In genomic region chr17:65906313-65906894, GRCm38 (mm10) we compare ENCODE assay signal across 8 mouse cellular contexts. TPM values are rescaled to one million over a fixed set of nuclear protein-coding genes. Genes with fewer than 3 reads are reported as not detected.
DNase-seq lines count a peak whose midpoint lies in the region; ATAC-seq and TF ChIP-seq lines count a peak whose summit lies in the region.
"Had no signal": no experiment of that assay in that cellular context is flagged by ENCODE, and none has a peak within 500 bp of the region (broad histone marks: within the 10 kb centered on the region; RNA-seq: fewer than 3 reads in every experiment).

No protein-coding gene starts in this region.

- H3K27me3 ChIP-seq in embryonic facial prominence, embryonic 14.5 days (replicated peaks; ENCODE audit: control insufficient read depth, insufficient read depth, low read length), result no peaks in the 10 kb centered on the region
- no peaks in the 10 kb centered on the region for H3K27me3 ChIP-seq in limb, embryonic 12.5 days
- H3K27me3 ChIP-seq in stomach, embryonic 16.5 days (ENCODE audit: control insufficient read depth, insufficient read depth, low read length), result no peaks in the 10 kb centered on the region
- H3K27me3 ChIP-seq in forebrain, embryonic 14.5 days (replicated peaks; ENCODE audit: control insufficient read depth, insufficient read depth, low read length), result no peaks in the 10 kb centered on the region

- peaks cover 3% of the 10 kb centered on the region; the same call in 1 of the 2 replicates for H3K4me1 ChIP-seq in lung, adult 2 months (ENCODE audit: control insufficient read depth, insufficient read depth, low read length)
- peaks cover 13% of the 10 kb centered on the region for H3K4me1 ChIP-seq in embryonic facial prominence, embryonic 14.5 days (ENCODE audit: control insufficient read depth, insufficient read depth, low read length)
- peaks cover 11% of the 10 kb centered on the region for H3K4me1 ChIP-seq in limb, embryonic 12.5 days (replicated peaks)
- peaks cover 20% of the 10 kb centered on the region for H3K4me1 ChIP-seq in stomach, embryonic 16.5 days (ENCODE audit: control insufficient read depth, insufficient read depth, low read length)
- H3K4me1 ChIP-seq in forebrain, embryonic 14.5 days (ENCODE audit: control insufficient read depth, insufficient read depth, low read length), result no peaks in the 10 kb centered on the region

- H3K27ac ChIP-seq in embryonic facial prominence, embryonic 14.5 days (replicated peaks; ENCODE audit: low read depth, low read length), result peak overlapping the region; percentile 73
- H3K27ac ChIP-seq in limb, embryonic 12.5 days, result no peak overlapping the region
- H3K27ac ChIP-seq in stomach, embryonic 16.5 days (ENCODE audit: low read length), result peak overlapping the region; percentile 91
- H3K27ac ChIP-seq in forebrain, embryonic 14.5 days (ENCODE audit: low read depth, low read length), result no peak overlapping the region; the same call in 1 of the 2 replicates
- no peak overlapping the region for H3K27ac ChIP-seq in left cerebral cortex, adult 2 months

- no peak overlapping the region for H3K9ac ChIP-seq in embryonic facial prominence, embryonic 14.5 days (ENCODE audit: low read depth, low read length)
- 0 out of 2 replicates have a peak overlapping the region, but pooled peaks have one; percentile 12 for H3K9ac ChIP-seq in limb, embryonic 12.5 days (replicated peaks)
- peak overlapping the region; percentile 57 for H3K9ac ChIP-seq in stomach, embryonic 16.5 days (ENCODE audit: low read length)
- no peak overlapping the region for H3K9ac ChIP-seq in forebrain, embryonic 14.5 days (ENCODE audit: low read length)

- 14% methylated on average over 11 of the region's 12 CpGs for WGBS in lung, adult 2 months
- WGBS in embryonic facial prominence, embryonic 14.5 days, result 37% methylated on average over 12 of the region's 12 CpGs
- 34% methylated on average over 11 of the region's 12 CpGs for WGBS in limb, embryonic 12.5 days
- WGBS in stomach, embryonic 16.5 days, result 26% methylated on average over 11 of the region's 12 CpGs
- WGBS in forebrain, embryonic 14.5 days, result 52% methylated on average over 11 of the region's 12 CpGs

- peaks cover 7% of the 10 kb centered on the region; the same call in 1 of the 2 replicates for H3K9me3 ChIP-seq in embryonic facial prominence, embryonic 14.5 days (ENCODE audit: control insufficient read depth, low read length)
- peaks cover 7% of the 10 kb centered on the region; the same call in 1 of the 2 replicates for H3K9me3 ChIP-seq in limb, embryonic 12.5 days
- H3K9me3 ChIP-seq in stomach, embryonic 16.5 days (replicated peaks; ENCODE audit: control insufficient read depth, low read length), result peaks cover 6% of the 10 kb centered on the region; the same call in 1 of the 2 replicates
- peaks cover 3% of the 10 kb centered on the region; the same call in 1 of the 2 replicates for H3K9me3 ChIP-seq in forebrain, embryonic 14.5 days (replicated peaks; ENCODE audit: control insufficient read depth, low read length)

- TF ChIP-seq POLR2A in lung, adult 2 months (IDR thresholded peaks at IDR 0.05; ENCODE audit: borderline replicate concordance, extremely low read depth, low read depth, low read length), result no peak

- peak overlapping the region; percentile 1 for H3K4me3 ChIP-seq in lung, adult 2 months (replicated peaks; ENCODE audit: extremely low read depth, low read depth, low read length)
- H3K4me3 ChIP-seq in embryonic facial prominence, embryonic 14.5 days (ENCODE audit: low read depth, low read length), result no peak overlapping the region
- no peak overlapping the region for H3K4me3 ChIP-seq in limb, embryonic 12.5 days (replicated peaks)
- H3K4me3 ChIP-seq in stomach, embryonic 16.5 days (replicated peaks; ENCODE audit: low read length), result peak overlapping the region; percentile 11; the same call in 1 of the 2 replicates
- no peak overlapping the region for H3K4me3 ChIP-seq in forebrain, embryonic 14.5 days (ENCODE audit: low read depth, low read length)
- H3K4me3 ChIP-seq in left cerebral cortex, adult 2 months, result no peak overlapping the region

- no peaks in the 10 kb centered on the region for H3K36me3 ChIP-seq in embryonic facial prominence, embryonic 14.5 days (ENCODE audit: control insufficient read depth, insufficient read depth, low read length)
- no peaks in the 10 kb centered on the region for H3K36me3 ChIP-seq in limb, embryonic 12.5 days
- no peaks in the 10 kb centered on the region for H3K36me3 ChIP-seq in stomach, embryonic 16.5 days (ENCODE audit: control insufficient read depth, insufficient read depth, low read length)
- H3K36me3 ChIP-seq in forebrain, embryonic 14.5 days (ENCODE audit: control insufficient read depth, insufficient read depth, low read length), result no peaks in the 10 kb centered on the region

- no peak for ATAC-seq in embryonic facial prominence, embryonic 14.5 days (ENCODE audit: low read depth)
- ATAC-seq in limb, embryonic 12.5 days (ENCODE audit: insufficient number of reproducible peaks, insufficient read depth, low FRiP score, low TSS enrichment, low read depth), result no peak
- ATAC-seq in stomach, embryonic 16.5 days (ENCODE audit: insufficient read depth, low FRiP score), result peak; percentile 35; the same call in 1 of the 2 replicates
- ATAC-seq in forebrain, embryonic 14.5 days, result no peak
- ATAC-seq: forebrain, embryonic 16.5 days had no signal

- H3K4me2 ChIP-seq in embryonic facial prominence, embryonic 14.5 days (ENCODE audit: low read depth, low read length), result peak overlapping the region; percentile 30; the same call in 1 of the 2 replicates
- peak overlapping the region; percentile 15; the same call in 1 of the 2 replicates for H3K4me2 ChIP-seq in limb, embryonic 12.5 days
- H3K4me2 ChIP-seq in stomach, embryonic 16.5 days (ENCODE audit: low read depth, low read length), result peak overlapping the region; percentile 43
- no peak overlapping the region for H3K4me2 ChIP-seq in forebrain, embryonic 14.5 days (ENCODE audit: low read length)

- intact Hi-C loops in left cerebral cortex, adult 2 months (cut with DNase I), result no loop called here

- peak; percentile 31 for DNase-seq in lung, adult 2 months
- no peak for DNase-seq in lung, postnatal 36 days
- no peak for DNase-seq in embryonic facial prominence, embryonic 14.5 days (ENCODE audit: low spot score)
- no peak for DNase-seq in forebrain, embryonic 14.5 days (ENCODE audit: low spot score)
- DNase-seq in left cerebral cortex, adult 2 months (ENCODE audit: extremely low spot score in 1 of 2, low spot score in 2 of 2), result no peak

- TF ChIP-seq CTCF in lung, adult 2 months (IDR thresholded peaks at IDR 0.05; ENCODE audit: insufficient read depth, low read length), result no peak
- TF ChIP-seq CTCF in left cerebral cortex, adult 2 months (IDR thresholded peaks at IDR 0.05), result no peak

RNA-seq across cellular contexts. Expression of gene Ralbp1, which starts 20.8 kb away (rescaled TPM):
- 55.1 and 60.5 TPM in 2 replicates for polyA plus RNA-seq in lung, adult 2 months (2012; rRNA removed)
- polyA plus RNA-seq in embryonic facial prominence, embryonic 14.5 days (2014; fragmentation: Nextera tagmentation; extraction: Ambion mirVana), result 88.9 and 95.6 TPM in 2 replicates
- 57.4 and 57.8 TPM in 2 replicates for polyA plus RNA-seq in limb, embryonic 12.5 days (2016; fragmentation: Nextera tagmentation; extraction: Ambion mirVana)
- 87.0 and 103 TPM in 2 replicates for polyA plus RNA-seq in stomach, embryonic 16.5 days (2015; fragmentation: Nextera tagmentation; extraction: Ambion mirVana)
- polyA plus RNA-seq in forebrain, embryonic 14.5 days (2014; fragmentation: Nextera tagmentation; extraction: Ambion mirVana), result 42.9 and 50.2 TPM in 2 replicates
- 10 to 100 TPM; 69.3 to 69.6 TPM for total RNA-seq in left cerebral cortex, adult 2 months (2021)

RNA-seq across cellular contexts. Expression of gene Twsg1, which starts 44.6 kb away (rescaled TPM):
- polyA plus RNA-seq in lung, adult 2 months (2012; rRNA removed), result 85.2 and 92.5 TPM in 2 replicates
- polyA plus RNA-seq in embryonic facial prominence, embryonic 14.5 days (2014; fragmentation: Nextera tagmentation; extraction: Ambion mirVana), result 144 and 157 TPM in 2 replicates
- 121 and 126 TPM in 2 replicates for polyA plus RNA-seq in limb, embryonic 12.5 days (2016; fragmentation: Nextera tagmentation; extraction: Ambion mirVana)
- 125 and 128 TPM in 2 replicates for polyA plus RNA-seq in stomach, embryonic 16.5 days (2015; fragmentation: Nextera tagmentation; extraction: Ambion mirVana)
- polyA plus RNA-seq in forebrain, embryonic 14.5 days (2014; fragmentation: Nextera tagmentation; extraction: Ambion mirVana), result 81.4 and 83.1 TPM in 2 replicates
- 10 to 100 TPM; 22.8 to 27.3 TPM for total RNA-seq in left cerebral cortex, adult 2 months (2021)

Comparison
In these comparisons a context has a peak if more than half of its experiments do, and no peak if none do; other contexts are left out.
1. H3K4me3 ChIP-seq: peak in lung, adult 2 months (single experiment) and stomach, embryonic 16.5 days (single experiment); none in embryonic facial prominence, embryonic 14.5 days (single experiment), limb, embryonic 12.5 days (single experiment), forebrain, embryonic 14.5 days (single experiment) and left cerebral cortex, adult 2 months (single experiment).
2. H3K27ac ChIP-seq: peak in embryonic facial prominence, embryonic 14.5 days (single experiment) and stomach, embryonic 16.5 days (single experiment); none in limb, embryonic 12.5 days (single experiment), forebrain, embryonic 14.5 days (single experiment) and left cerebral cortex, adult 2 months (single experiment).
3. H3K9ac ChIP-seq: peak in limb, embryonic 12.5 days (single experiment) and stomach, embryonic 16.5 days (single experiment); none in embryonic facial prominence, embryonic 14.5 days (single experiment) and forebrain, embryonic 14.5 days (single experiment).